Mouse (Mus musculus): ENCODE data around the gene Olfr744. TPM values are rescaled to one million over a fixed set of nuclear protein-coding genes. Genes with fewer than 3 reads are reported as not detected.

The Olfr744 gene
- not detected in 2 replicates for polyA plus RNA-seq (2012; rRNA removed; ENCODE audit: low replicate concordance)

DNA sequence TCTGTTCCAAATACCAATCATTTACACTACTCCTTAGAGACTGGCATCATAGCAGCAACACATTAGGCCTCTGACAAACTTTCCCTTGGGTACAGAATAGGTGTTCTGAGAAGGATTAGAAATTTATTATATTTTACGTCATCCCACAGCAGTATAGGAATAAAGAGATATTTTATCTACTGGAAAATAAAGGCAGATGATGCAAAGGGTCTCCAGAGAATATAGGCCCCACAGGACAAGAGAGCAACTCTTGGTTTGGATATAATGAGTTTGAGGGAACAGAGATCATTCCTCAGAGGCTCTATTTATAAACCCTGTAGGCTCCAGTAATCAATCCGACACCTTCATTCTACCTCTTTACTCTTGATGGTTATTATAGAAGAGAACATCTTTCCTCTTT, at the start of gene Olfr744:
Gene Olfr744, plus strand, starts transcription at position 301 of the 400 bp plus-strand sequence.

DNA sequence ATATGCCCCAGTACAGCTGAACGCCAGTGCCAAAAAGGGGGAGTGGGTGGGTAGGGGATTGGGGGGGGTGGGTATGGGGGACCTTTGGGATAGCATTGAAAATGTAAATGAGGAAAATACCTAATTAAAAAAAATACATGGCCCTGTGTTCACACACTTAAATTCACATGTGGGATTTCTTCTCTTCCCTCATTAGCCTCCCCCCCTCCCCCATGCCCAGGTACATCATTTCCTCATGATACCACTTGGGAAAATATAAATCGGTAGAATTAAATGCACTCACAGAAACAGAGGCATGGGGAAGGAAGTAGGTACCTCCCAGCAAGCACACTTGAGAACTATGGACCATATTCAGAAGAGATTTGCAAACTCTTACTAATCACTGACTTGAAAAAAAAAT, 24.4 kb downstream of the Olfr744 start, which contains the start of gene Olfr745:
Gene Olfr745, plus strand, starts transcription at position 301 of the 400 bp plus-strand sequence.

DNA sequence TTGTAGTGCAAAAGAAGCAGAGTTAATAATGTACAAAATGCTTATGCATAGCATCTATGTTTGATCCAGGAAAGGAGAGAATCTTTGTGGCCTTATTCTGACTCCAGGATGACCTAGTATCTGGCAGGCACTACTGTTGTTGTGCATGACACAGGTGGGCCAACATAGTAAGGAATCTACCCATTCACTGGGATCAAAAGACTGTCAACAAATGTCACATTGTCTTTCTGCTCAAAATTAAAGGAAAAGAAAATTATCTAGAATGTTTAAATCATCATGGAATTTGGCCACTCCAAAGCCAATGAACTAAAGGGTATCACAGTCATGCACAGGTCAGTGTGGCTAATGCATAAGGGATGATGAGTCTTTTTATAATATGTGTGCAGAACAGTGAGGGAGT, 32.1 kb downstream of the Olfr744 start, which contains the start of gene Olfr746:
Gene Olfr746, plus strand, starts transcription at position 301 of the 400 bp plus-strand sequence.

Other genes with a start within 250 kb of the Olfr744 start
- not detected in 2 replicates for gene Olfr736, start 233.7 kb upstream of the Olfr744 start, polyA plus RNA-seq (2012; rRNA removed; ENCODE audit: low replicate concordance)
- gene Olfr738, start 207.3 kb upstream of the Olfr744 start, polyA plus RNA-seq (2012; rRNA removed; ENCODE audit: low replicate concordance) = not detected in 2 replicates
- not detected in 2 replicates for gene Olfr739, start 196.3 kb upstream of the Olfr744 start, polyA plus RNA-seq (2012; rRNA removed; ENCODE audit: low replicate concordance)
- not detected in 2 replicates for gene Olfr740, start 169.3 kb upstream of the Olfr744 start, polyA plus RNA-seq (2012; rRNA removed; ENCODE audit: low replicate concordance)
- gene Olfr741, start 142.1 kb upstream of the Olfr744 start, polyA plus RNA-seq (2012; rRNA removed; ENCODE audit: low replicate concordance) = not detected in 2 replicates
- not detected in 2 replicates for gene Olfr742, start 111.3 kb upstream of the Olfr744 start, polyA plus RNA-seq (2012; rRNA removed; ENCODE audit: low replicate concordance)
- not detected in 2 replicates for gene Olfr743, start 93.0 kb upstream of the Olfr744 start, polyA plus RNA-seq (2012; rRNA removed; ENCODE audit: low replicate concordance)
- not detected in 2 replicates for gene Olfr745, start 24.5 kb downstream of the Olfr744 start, polyA plus RNA-seq (2012; rRNA removed; ENCODE audit: low replicate concordance)
- not detected in 2 replicates for gene Olfr746, start 32.2 kb downstream of the Olfr744 start, polyA plus RNA-seq (2012; rRNA removed; ENCODE audit: low replicate concordance)
- not detected in 2 replicates for gene Olfr747, start 78.3 kb downstream of the Olfr744 start, polyA plus RNA-seq (2012; rRNA removed; ENCODE audit: low replicate concordance)
- gene Olfr748, start 92.5 kb downstream of the Olfr744 start, polyA plus RNA-seq (2012; rRNA removed; ENCODE audit: low replicate concordance) = not detected in 2 replicates
- gene Olfr749, start 130.2 kb downstream of the Olfr744 start, polyA plus RNA-seq (2012; rRNA removed; ENCODE audit: low replicate concordance) = not detected in 2 replicates
- 11.4 and 14.5 TPM in 2 replicates for gene Ttc5, start 170.6 kb downstream of the Olfr744 start, polyA plus RNA-seq (2012; rRNA removed; ENCODE audit: low replicate concordance)
- gene Ccnb1ip1, start 192.9 kb downstream of the Olfr744 start, polyA plus RNA-seq (2012; rRNA removed; ENCODE audit: low replicate concordance) = not detected in 2 replicates
- gene Parp2, start 193.0 kb downstream of the Olfr744 start, polyA plus RNA-seq (2012; rRNA removed; ENCODE audit: low replicate concordance) = 3.8 and 4.2 TPM in 2 replicates